Mouse (Mus musculus) thymus, postnatal 0 days (tissue): ENCODE results near the gene Usp49. TPM values are rescaled to one million over a fixed set of nuclear protein-coding genes. Genes with fewer than 3 reads are reported as not detected.
"Not testable (repeated sequence)": the region's sequence is repeated elsewhere in the genome, so short reads cannot be mapped to it uniquely, and the experiment has no call there.

Experiments used
- DNase-seq: peaks from one replicate; pipeline ENCODE4 v3.0.0-alpha.2; 2015; ENCODE audit warnings: low spot score
- polyA plus RNA-seq: library from polyadenylated mRNA; unstranded; fragments of >200 nt; fragmentation: Nextera tagmentation; extraction: Ambion mirVana; gene quantifications from 2 replicates; pipeline ENCODE4 v1.2.1, GENCODE M21; 2015

The Usp49 gene
- polyA plus RNA-seq: 3.9 and 4.6 TPM in 2 replicates

- no peak for DNase-seq
These were observed at the start of gene Usp49 for GRCm38 (mm10) chr17:47630678-47631065. TSS of gene Usp49 (plus strand) at chr17:47630690.

GRCm38 (mm10) chr17:47580962-47581361, 49.5 kb upstream of the Usp49 start:
- no peak for DNase-seq

- DNase-seq: no peak
These were observed 42.0 kb upstream of the Usp49 start for GRCm38 (mm10) chr17:47588517-47588916.

GRCm38 (mm10) chr17:47591073-47591472, 39.4 kb upstream of the Usp49 start:
- no peak for DNase-seq

GRCm38 (mm10) chr17:47593215-47593853, 37.2 kb upstream of the Usp49 start:
- peak; percentile 95 for DNase-seq

GRCm38 (mm10) chr17:47593854-47594182, 36.7 kb upstream of the Usp49 start:
- no peak for DNase-seq

GRCm38 (mm10) chr17:47594183-47594968, 36.1 kb upstream of the Usp49 start:
- peak; percentile 60 for DNase-seq

GRCm38 (mm10) chr17:47594969-47595247, 35.6 kb upstream of the Usp49 start:
- DNase-seq: no peak

- DNase-seq: peak; percentile 78
These were observed 35.0 kb upstream of the Usp49 start for GRCm38 (mm10) chr17:47595248-47596161.

- DNase-seq: no peak
These were observed 34.2 kb upstream of the Usp49 start for GRCm38 (mm10) chr17:47596162-47596838.

GRCm38 (mm10) chr17:47596839-47597164, 33.7 kb upstream of the Usp49 start:
- no peak for DNase-seq

GRCm38 (mm10) chr17:47597261-47597660, 33.2 kb upstream of the Usp49 start:
- no peak for DNase-seq

GRCm38 (mm10) chr17:47597838-47598579, 32.5 kb upstream of the Usp49 start:
- DNase-seq: peak; percentile 75

GRCm38 (mm10) chr17:47598580-47599304, 31.7 kb upstream of the Usp49 start:
- not testable (repeated sequence) for DNase-seq

- DNase-seq: peak; percentile 49
These were observed 30.8 kb upstream of the Usp49 start for GRCm38 (mm10) chr17:47599511-47600297.

GRCm38 (mm10) chr17:47600601-47601388, 29.7 kb upstream of the Usp49 start:
- peak; percentile 81 for DNase-seq

GRCm38 (mm10) chr17:47601389-47601755, 29.1 kb upstream of the Usp49 start:
- no peak for DNase-seq

- no peak for DNase-seq
These were observed 28.2 kb upstream of the Usp49 start for GRCm38 (mm10) chr17:47602289-47602688.

- peak; percentile 51 for DNase-seq
These were observed 24.3 kb upstream of the Usp49 start for GRCm38 (mm10) chr17:47606220-47606619.
